Mouse (Mus musculus) brain, adult 10 weeks (tissue): ENCODE measurements around the gene Gm8764. TPM values are rescaled to one million over a fixed set of nuclear protein-coding genes. Genes with fewer than 3 reads are reported as not detected.

ENCODE experiments used
- polyA plus RNA-seq: library from polyadenylated mRNA; stranded (reverse); fragments of 350-450 nt; fragmentation: Illumina TruSeq; extraction: RNeasy Lipid Tissue Mini Kit (QIAGEN cat#74804); gene quantifications from one replicate; pipeline ENCODE4 v1.2.3, GENCODE M21; 2015; ENCODE audit warnings: low read depth, low replicate concordance

Gene Gm8764
- polyA plus RNA-seq = not detected

GRCm38 (mm10) chr10:104159706-104160105 is at the start of gene Gm8764:
Gene Gm8764, plus strand, starts transcription at chr10:104160006.

DNA sequence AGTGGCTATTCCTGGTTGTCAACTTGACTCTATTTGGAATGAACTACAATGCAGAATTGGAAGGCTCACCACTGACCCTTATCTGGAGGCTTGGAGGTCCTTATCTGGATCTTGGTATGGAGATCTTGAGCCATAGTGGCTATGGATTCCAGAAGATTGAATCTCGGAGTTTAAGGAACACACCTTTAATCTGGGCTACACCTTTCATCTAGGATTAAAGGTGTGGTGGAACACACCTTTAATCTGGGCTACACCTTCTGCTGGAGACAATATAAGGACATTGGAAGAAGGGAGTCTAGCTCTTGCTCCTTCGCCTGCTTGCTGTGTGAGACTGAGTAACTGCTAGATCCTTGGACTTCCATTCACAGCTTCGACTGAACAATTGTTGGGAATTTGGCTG is 17.1 kb upstream of the Gm8764 start, which contains the start of gene Gm21293:
Gene Gm21293 (plus strand): TSS at position 301 of the 400 bp plus-strand sequence.

DNA sequence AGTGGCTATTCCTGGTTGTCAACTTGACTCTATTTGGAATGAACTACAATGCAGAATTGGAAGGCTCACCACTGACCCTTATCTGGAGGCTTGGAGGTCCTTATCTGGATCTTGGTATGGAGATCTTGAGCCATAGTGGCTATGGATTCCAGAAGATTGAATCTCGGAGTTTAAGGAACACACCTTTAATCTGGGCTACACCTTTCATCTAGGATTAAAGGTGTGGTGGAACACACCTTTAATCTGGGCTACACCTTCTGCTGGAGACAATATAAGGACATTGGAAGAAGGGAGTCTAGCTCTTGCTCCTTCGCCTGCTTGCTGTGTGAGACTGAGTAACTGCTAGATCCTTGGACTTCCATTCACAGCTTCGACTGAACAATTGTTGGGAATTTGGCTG is 8.6 kb upstream of the Gm8764 start, which contains the start of gene Gm6763:
Gene Gm6763 (plus strand): TSS at position 301 of the 400 bp plus-strand sequence.

DNA sequence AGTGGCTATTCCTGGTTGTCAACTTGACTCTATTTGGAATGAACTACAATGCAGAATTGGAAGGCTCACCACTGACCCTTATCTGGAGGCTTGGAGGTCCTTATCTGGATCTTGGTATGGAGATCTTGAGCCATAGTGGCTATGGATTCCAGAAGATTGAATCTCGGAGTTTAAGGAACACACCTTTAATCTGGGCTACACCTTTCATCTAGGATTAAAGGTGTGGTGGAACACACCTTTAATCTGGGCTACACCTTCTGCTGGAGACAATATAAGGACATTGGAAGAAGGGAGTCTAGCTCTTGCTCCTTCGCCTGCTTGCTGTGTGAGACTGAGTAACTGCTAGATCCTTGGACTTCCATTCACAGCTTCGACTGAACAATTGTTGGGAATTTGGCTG is 8.4 kb downstream of the Gm8764 start, which contains the start of gene Gm21304:
Gene Gm21304 (plus strand): TSS at position 301 of the 400 bp plus-strand sequence.

DNA sequence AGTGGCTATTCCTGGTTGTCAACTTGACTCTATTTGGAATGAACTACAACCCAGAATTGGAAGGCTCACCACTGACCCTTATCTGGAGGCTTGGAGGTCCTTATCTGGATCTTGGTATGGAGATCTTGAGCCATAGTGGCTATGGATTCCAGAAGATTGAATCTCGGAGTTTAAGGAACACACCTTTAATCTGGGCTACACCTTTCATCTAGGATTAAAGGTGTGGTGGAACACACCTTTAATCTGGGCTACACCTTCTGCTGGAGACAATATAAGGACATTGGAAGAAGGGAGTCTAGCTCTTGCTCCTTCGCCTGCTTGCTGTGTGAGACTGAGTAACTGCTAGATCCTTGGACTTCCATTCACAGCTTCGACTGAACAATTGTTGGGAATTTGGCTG is 16.9 kb downstream of the Gm8764 start, which contains the start of gene Gm21312:
Gene Gm21312 (plus strand): TSS at position 301 of the 400 bp plus-strand sequence.

GRCm38 (mm10) chr10:104185233-104185632 is 25.4 kb downstream of the Gm8764 start, which contains the start of gene Gm20765:
Gene Gm20765, plus strand, starts transcription at chr10:104185533.

GRCm38 (mm10) chr10:104193742-104194141 is 33.9 kb downstream of the Gm8764 start, which contains the start of gene Gm4340:
Gene Gm4340, plus strand, starts transcription at chr10:104194042.

Other genes with a start within 250 kb of the Gm8764 start
- not detected for gene Gm21293, start 17.0 kb upstream of the Gm8764 start, polyA plus RNA-seq
- not detected for gene Gm6763, start 8.5 kb upstream of the Gm8764 start, polyA plus RNA-seq
- not detected for gene Gm21304, start 8.5 kb downstream of the Gm8764 start, polyA plus RNA-seq
- gene Gm21312, start 17.0 kb downstream of the Gm8764 start, polyA plus RNA-seq = not detected
- gene Gm20765, start 25.5 kb downstream of the Gm8764 start, polyA plus RNA-seq = not detected
- not detected for gene Gm4340, start 34.0 kb downstream of the Gm8764 start, polyA plus RNA-seq